Comparison of ENCODE assay signal across 14 mouse cellular contexts in genomic region chr16:87817590-87817989, GRCm38 (mm10).
"Had no signal": no experiment of that assay in that cellular context is flagged by ENCODE, and none has a peak within 500 bp of the region (broad histone marks: within the 10 kb centered on the region; RNA-seq: fewer than 3 reads in every experiment).

No protein-coding gene starts in this region.

- H3K36me3 ChIP-seq: limb, embryonic 10.5 days; liver, embryonic 15.5 days; midbrain, embryonic 13.5 days had no signal

- H3K27ac ChIP-seq: left cerebral cortex, adult 2 months; limb, embryonic 10.5 days; liver, embryonic 15.5 days; midbrain, embryonic 13.5 days had no signal

- H3K4me1 ChIP-seq: limb, embryonic 10.5 days; liver, embryonic 15.5 days had no signal

- DNase-seq: kidney, postnatal 25 days; lung, adult 2 months; lung, postnatal 36 days; right cerebral cortex, adult 18-20 months; right cerebral cortex, postnatal 4 days; spleen, adult 18-20 months; thymus, adult 18-20 months; thymus, postnatal 14 days had no signal

- H3K9me3 ChIP-seq: limb, embryonic 10.5 days; liver, embryonic 15.5 days; midbrain, embryonic 13.5 days had no signal

- H3K4me2 ChIP-seq: liver, embryonic 11.5 days; liver, embryonic 15.5 days; midbrain, embryonic 13.5 days had no signal

- H3K9ac ChIP-seq: liver, embryonic 15.5 days; midbrain, embryonic 13.5 days had no signal

- H3K4me3 ChIP-seq: left cerebral cortex, adult 2 months; limb, embryonic 10.5 days; liver, embryonic 15.5 days; midbrain, embryonic 13.5 days had no signal

- H3K27me3 ChIP-seq: liver, embryonic 15.5 days; midbrain, embryonic 13.5 days had no signal

- ATAC-seq: lung, postnatal 0 days; midbrain, embryonic 13.5 days had no signal
